Mouse (Mus musculus) midbrain, embryonic 15.5 days (tissue): ENCODE results near the gene Dph1. TPM values are rescaled to one million over a fixed set of nuclear protein-coding genes. Genes with fewer than 3 reads are reported as not detected.

Source experiments
- ATAC-seq: fragments of 200-750 bp; cut with Nextera tagmentation; replicated peaks from 2 replicates; pipeline ENCODE4 v1.8.0; 2017; ENCODE audit warnings: moderate TSS enrichment
- H3K27ac ChIP-seq: fragments of 300-500 bp; sonication (generic); 2 replicates; pipeline ENCODE4 v1.5.1; 2015; ENCODE audit warnings: mild to moderate bottlenecking, inconsistent platforms
- H3K27me3 ChIP-seq: fragments of 300-500 bp; sonication (generic); replicated peaks from 2 replicates; pipeline ENCODE4 v1.6.1; 2015; ENCODE audit warnings: inconsistent platforms
- H3K36me3 ChIP-seq: fragments of 300-500 bp; sonication (generic); replicated peaks from 2 replicates; pipeline ENCODE4 v1.6.1; 2015; ENCODE audit warnings: inconsistent platforms
- H3K4me1 ChIP-seq: fragments of 300-500 bp; sonication (generic); 2 replicates; pipeline ENCODE4 v1.6.1; 2015; ENCODE audit warnings: inconsistent platforms
- H3K4me2 ChIP-seq: fragments of 300-500 bp; sonication (generic); 2 replicates; pipeline ENCODE4 v1.6.1; 2015; ENCODE audit warnings: inconsistent platforms, mild to moderate bottlenecking, moderate library complexity
- H3K4me3 ChIP-seq: fragments of 300-500 bp; sonication (generic); 2 replicates; pipeline ENCODE4 v1.5.1; 2015; ENCODE audit warnings: mild to moderate bottlenecking, inconsistent platforms
- H3K9ac ChIP-seq: fragments of 300-500 bp; sonication (generic); 2 replicates; pipeline ENCODE4 v1.6.1; 2015; ENCODE audit warnings: mild to moderate bottlenecking, inconsistent platforms
- H3K9me3 ChIP-seq: fragments of 300-500 bp; sonication (generic); 2 replicates; pipeline ENCODE4 v1.6.1; 2016; ENCODE audit warnings: inconsistent platforms
- WGBS: fragments of 180-500 bp; shearing (Covaris S2); methylation state at CpG from one replicate; pipeline ENCODE4 v1.1.7; 2015; ENCODE audit warnings: mixed read lengths; 5-methylcytosine and 5-hydroxymethylcytosine counted together
- polyA plus RNA-seq: library from polyadenylated mRNA; unstranded; fragments of >200 nt; fragmentation: Nextera tagmentation; extraction: Ambion mirVana; gene quantifications from 2 replicates; pipeline ENCODE4 v1.2.1, GENCODE M21; 2015

Gene Dph1
- polyA plus RNA-seq, 1 experiment from 2014 or later = 13.1 TPM

GRCm38 (mm10) chr11:75199951-75200350, 8.9 kb upstream of the Dph1 start:
- no peak for ATAC-seq
- Histone ChIP-seq H3K4me3 (no peak overlapping the region), H3K27ac (no peak overlapping the region), H3K4me2 (no peak overlapping the region), H3K9me3 (no peaks in the 10 kb centered on the region), H3K27me3 (no peaks in the 10 kb centered on the region), H3K9ac (no peak overlapping the region), H3K4me1 (peaks cover 76% of the 10 kb centered on the region), H3K36me3 (no peaks in the 10 kb centered on the region)
- WGBS = 81% methylated on average over 5 of the region's 5 CpGs

DNA sequence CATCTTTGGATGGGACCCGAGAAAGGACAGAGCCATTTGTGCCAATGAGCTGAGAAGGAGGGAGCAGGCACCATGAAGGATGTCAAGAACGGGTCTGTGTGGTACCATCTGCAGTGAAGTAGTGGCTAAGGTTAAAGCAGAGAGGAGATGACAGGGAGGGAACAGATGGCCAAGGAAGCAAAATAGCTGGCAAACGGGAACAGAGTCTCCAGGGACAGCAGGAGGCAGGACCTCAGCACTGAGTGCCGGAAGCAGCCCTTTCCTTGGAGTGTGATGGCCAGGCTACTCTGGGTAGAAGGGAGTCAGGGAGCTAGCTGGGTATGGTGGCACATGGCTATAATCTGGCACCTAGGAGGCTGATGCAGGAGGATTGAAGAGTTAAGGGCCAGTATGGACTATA, 7.8 kb upstream of the Dph1 start:
- no peak overlapping the region for H3K4me3 ChIP-seq
- no peaks in the 10 kb centered on the region for H3K9me3 ChIP-seq
- ATAC-seq = no peak
- H3K4me1 ChIP-seq = peaks cover 78% of the 10 kb centered on the region
- H3K9ac ChIP-seq = no peak overlapping the region
- no peak overlapping the region for H3K27ac ChIP-seq
- no peaks in the 10 kb centered on the region for H3K36me3 ChIP-seq
- no peak overlapping the region for H3K4me2 ChIP-seq
- H3K27me3 ChIP-seq = no peaks in the 10 kb centered on the region
- WGBS = 54% methylated on average over 4 of the region's 4 CpGs

GRCm38 (mm10) chr11:75197956-75198355, 6.9 kb upstream of the Dph1 start:
- H3K4me1 ChIP-seq = peaks cover 79% of the 10 kb centered on the region
- 27% methylated on average over 7 of the region's 7 CpGs for WGBS
- no peak overlapping the region for H3K4me3 ChIP-seq
- H3K9ac ChIP-seq = no peak overlapping the region
- no peak for ATAC-seq
- H3K27me3 ChIP-seq = 0 out of 2 replicates have a peak, but pooled peaks cover 4% of the 10 kb centered on the region
- H3K4me2 ChIP-seq = no peak overlapping the region
- no peak overlapping the region for H3K27ac ChIP-seq
- H3K36me3 ChIP-seq = no peaks in the 10 kb centered on the region
- H3K9me3 ChIP-seq = no peaks in the 10 kb centered on the region

DNA sequence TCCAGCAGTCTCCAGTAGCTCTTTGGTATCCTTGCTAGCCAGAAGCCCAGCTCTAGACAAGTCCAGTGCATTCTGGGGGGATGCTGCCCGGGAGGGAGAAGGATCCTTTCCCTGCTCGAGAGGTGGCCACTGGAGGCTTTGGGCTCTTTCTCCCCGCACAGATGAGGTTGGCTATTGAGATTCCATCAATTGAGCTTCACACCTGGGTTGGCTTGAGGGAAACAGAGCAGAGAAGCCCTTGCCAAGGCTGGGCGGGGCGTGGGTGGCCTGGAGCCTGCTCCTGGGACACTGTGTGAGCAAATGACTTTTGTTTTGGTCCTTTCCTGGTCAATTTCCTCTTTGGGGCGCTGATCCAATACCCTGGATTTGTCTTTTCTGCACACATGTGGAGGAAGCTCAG, 5.1 kb upstream of the Dph1 start:
- WGBS = 50% methylated on average over 6 of the region's 6 CpGs

DNA sequence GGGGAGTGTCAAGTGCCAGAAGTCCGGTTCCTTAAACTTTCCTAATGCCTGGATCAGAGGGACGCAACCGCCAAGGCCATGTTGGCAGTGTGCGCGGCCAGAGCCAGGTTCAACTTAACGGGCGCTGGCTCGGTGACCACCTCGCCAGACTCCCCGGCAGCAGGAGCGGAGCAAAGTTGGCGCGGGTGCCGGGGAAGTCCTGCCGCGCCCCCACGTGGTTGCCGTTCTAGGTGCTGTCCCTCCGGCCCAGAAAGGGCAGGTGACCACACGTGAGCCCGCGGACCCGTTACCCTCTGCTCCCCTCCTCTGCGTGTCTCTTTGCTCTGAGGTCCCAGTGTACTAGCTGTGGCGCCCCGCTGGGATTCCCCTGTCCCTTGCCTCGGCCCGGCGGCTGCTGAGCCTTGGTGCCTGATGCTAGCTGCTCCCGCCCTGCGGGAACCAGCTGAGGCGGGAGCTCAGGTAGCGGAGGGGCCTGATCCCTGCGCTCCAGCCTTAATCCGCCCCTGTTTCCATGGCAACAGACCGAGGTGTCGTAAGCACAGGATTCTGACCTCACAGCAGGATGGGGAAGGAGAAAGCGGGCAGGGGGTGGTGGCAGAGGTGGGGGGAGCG, 3.9 kb upstream of the Dph1 start:
- peak; percentile 53 for ATAC-seq
- Histone ChIP-seq H3K4me2 (peak overlapping the region; percentile 64), H3K9me3 (no peaks in the 10 kb centered on the region), H3K9ac (peak overlapping the region; percentile 66), H3K27ac (peak overlapping the region; percentile 77), H3K27me3 (0 out of 2 replicates have a peak, but pooled peaks cover 8% of the 10 kb centered on the region), H3K4me1 (peaks cover 71% of the 10 kb centered on the region), H3K36me3 (no peaks in the 10 kb centered on the region), H3K4me3 (peak overlapping the region; percentile 60)
- under 1% methylated on average over 39 of the region's 39 CpGs for WGBS

More for the DNA sequence above, 5.1 kb upstream of the Dph1 start:
- no peak for ATAC-seq
- H3K36me3 ChIP-seq = no peaks in the 10 kb centered on the region
- H3K9me3 ChIP-seq = no peaks in the 10 kb centered on the region
- H3K27ac ChIP-seq = peak overlapping the region; percentile 77; the same call in 1 of the 2 replicates
- H3K4me2 ChIP-seq = peak overlapping the region; percentile 64
- H3K4me1 ChIP-seq = peaks cover 72% of the 10 kb centered on the region
- peak overlapping the region; percentile 66; the same call in 1 of the 2 replicates for H3K9ac ChIP-seq
- 0 out of 2 replicates have a peak, but pooled peaks cover 8% of the 10 kb centered on the region for H3K27me3 ChIP-seq
- peak overlapping the region; percentile 60 for H3K4me3 ChIP-seq

DNA sequence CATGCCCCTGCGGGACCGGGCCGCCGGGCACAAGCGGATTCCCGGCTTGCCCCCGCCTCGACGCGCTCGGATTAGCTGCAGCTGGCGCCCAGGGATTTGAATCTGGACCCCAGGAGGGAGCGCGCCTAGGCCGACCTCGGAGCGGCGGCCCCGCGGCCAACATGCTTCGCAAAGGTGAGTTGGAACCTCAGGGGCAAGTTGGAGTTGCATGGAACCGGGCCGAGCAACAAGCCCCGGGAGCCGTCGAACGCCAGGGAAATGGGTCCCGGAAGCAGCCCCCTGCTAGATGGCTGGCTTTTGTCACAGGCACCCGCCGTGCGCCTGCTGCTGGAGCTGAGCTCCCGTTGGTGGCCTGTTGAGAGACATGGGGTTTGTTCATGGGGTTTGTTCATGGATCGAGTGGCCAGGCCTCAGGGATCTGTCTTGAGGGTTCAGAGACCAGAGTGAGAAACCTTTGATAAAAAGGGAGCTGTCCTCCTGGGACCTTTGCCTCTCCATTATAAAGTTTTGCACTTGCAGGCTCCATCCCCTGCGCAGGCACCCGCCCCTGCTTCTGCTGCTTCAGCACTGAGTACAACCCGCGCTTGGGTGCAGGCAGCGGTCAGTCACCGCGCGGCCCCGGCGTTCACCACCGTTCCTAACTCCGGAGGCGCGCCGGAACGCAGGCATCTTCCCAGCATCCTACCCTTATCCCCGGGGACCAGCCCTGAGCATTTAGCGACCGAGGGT, 3.2 kb upstream of the Dph1 start:
- Histone ChIP-seq H3K36me3 (no peaks in the 10 kb centered on the region), H3K27ac (peak overlapping the region; percentile 77), H3K4me3 (peak overlapping the region; percentile 60), H3K27me3 (0 out of 2 replicates have a peak, but pooled peaks cover 8% of the 10 kb centered on the region), H3K9me3 (no peaks in the 10 kb centered on the region), H3K4me1 (peaks cover 78% of the 10 kb centered on the region), H3K9ac (peak overlapping the region; percentile 66), H3K4me2 (peak overlapping the region; percentile 64)
- under 1% methylated on average over 52 of the region's 52 CpGs for WGBS
- ATAC-seq = no peak

DNA sequence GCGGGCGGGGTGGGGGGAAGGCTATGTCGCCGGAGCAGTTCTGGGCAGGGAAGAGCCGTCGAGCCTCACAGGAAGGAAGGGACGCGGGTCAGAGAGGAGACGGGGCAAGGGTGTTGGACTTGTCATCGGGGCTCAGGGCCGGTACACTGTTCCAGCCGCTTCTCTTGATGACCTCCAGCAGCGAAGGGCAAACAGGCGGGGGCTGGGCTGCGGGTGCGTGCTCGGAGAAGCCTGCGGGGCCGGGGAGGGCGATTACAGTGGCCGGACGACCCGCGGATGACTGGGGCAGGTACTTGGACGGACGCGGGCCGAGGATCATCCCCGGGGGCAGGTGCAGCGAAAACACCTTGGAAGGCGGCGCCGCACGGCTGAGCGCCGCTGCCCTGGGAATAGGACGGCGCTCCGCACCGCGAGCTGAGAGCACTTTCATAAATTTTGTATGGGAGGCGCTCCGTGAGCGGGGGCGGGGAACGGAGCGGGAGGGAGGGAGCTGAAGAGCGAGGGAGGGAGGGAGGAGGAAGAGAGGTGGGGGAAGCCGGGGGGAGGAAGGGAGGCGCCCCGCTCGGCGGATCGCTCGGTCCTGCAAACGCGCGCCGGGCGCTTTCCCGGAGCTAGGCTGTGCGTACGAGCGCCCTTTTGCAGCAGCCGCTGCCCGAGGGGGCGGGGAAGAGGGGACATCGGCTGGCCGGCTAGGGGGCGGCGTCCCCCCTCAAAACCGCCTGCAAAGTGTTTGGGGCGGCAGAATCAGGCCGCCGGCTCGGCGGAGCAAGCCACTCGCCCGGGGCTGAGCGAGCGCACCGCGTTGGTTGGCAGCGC, 2.4 kb upstream of the Dph1 start, which contains the start of gene Rtn4rl1:
Rtn4rl1 (plus strand) TSS at position 528 of the 816 bp plus-strand sequence.
- Histone ChIP-seq H3K4me2 (peak within 1 kb of the TSS; percentile 64), H3K36me3 (no peaks in the 10 kb centered on the region), H3K4me1 (peaks cover 78% of the 10 kb centered on the region), H3K27ac (peak within 1 kb of the TSS; percentile 77), H3K9me3 (no peaks in the 10 kb centered on the region), H3K9ac (peak within 1 kb of the TSS; percentile 66), H3K4me3 (peak within 1 kb of the TSS; percentile 60), H3K27me3 (0 out of 2 replicates have a peak, but pooled peaks cover 8% of the 10 kb centered on the region)
- ATAC-seq = peak; percentile 18
- under 1% methylated on average over 73 of the region's 84 CpGs for WGBS

DNA sequence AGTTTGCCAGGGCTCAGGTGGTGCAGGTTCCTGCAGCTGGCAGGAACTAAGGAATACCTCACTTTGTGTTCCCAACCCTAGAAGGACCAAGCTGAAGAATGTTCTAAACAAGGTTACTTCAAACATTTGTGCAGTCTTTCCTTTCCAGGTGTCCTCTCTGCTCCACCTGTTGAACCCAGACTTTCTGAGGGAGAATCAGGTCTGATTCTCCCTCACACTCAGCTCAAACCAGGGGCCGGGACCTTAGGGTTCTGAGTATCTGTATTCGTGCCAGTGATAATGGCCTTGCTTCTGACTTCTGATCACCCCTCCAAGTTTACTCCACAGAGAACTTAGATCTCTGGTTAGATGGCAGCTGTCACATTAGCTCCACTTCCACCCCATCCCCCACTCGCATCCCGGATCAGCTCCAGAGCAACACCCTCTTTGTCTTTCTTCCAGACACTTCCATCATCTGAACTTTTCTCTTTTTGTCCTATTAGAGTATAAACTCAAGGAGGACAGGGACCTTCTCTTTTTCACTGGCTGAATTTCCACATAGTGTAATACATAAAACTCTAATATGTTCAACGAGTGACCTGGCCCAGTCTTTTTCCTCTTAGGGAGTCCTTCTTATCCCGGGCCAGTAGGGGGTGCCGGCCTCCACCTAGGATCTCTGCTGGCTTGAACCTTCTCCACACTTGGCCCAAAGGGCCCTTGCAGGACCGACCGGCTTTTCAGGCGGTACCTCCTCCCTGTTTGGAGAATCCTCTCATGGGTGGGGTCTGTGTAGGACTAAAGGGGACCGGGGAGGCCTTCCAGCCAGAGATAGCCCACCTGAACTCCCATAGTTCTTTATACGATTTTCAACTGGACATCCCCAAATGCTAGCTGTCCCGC, 1.5 kb upstream of the Dph1 start:
- WGBS = 22% methylated on average over 13 of the region's 13 CpGs
- H3K36me3 ChIP-seq = no peaks in the 10 kb centered on the region
- H3K4me1 ChIP-seq = peaks cover 69% of the 10 kb centered on the region
- H3K9me3 ChIP-seq = no peaks in the 10 kb centered on the region
- no peak overlapping the region for H3K27ac ChIP-seq
- ATAC-seq = peak; percentile 29; the same call in 1 of the 2 replicates
- H3K9ac ChIP-seq = peak overlapping the region; percentile 66; the same call in 1 of the 2 replicates
- H3K4me2 ChIP-seq = peak overlapping the region; percentile 64
- H3K27me3 ChIP-seq = 0 out of 2 replicates have a peak, but pooled peaks cover 8% of the 10 kb centered on the region
- peak overlapping the region; percentile 60 for H3K4me3 ChIP-seq

DNA sequence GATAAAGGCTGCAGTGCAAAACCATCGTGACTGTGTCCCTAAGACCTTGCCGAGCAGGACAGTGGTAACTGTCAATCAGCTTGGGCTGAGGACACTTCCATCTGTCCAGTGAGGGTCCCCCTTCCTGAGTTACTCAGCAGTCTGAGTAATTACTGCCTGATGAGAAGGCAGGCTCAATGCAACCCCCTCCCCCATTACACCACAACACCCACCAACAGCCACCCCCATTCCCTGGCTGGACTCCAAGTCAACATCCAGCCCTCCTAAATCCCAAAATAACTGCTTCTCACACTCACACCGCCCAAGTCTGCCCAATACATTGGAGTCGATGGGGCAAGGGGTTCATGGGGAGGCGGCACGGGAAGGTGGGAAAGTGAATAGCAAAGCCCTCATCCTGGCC, 800 bp upstream of the Dph1 start:
- WGBS = 61% methylated on average over 6 of the region's 6 CpGs
- Histone ChIP-seq H3K27ac (no peak overlapping the region), H3K27me3 (0 out of 2 replicates have a peak, but pooled peaks cover 8% of the 10 kb centered on the region), H3K9me3 (no peaks in the 10 kb centered on the region), H3K36me3 (no peaks in the 10 kb centered on the region), H3K4me2 (no peak overlapping the region), H3K9ac (no peak overlapping the region), H3K4me3 (no peak overlapping the region), H3K4me1 (peaks cover 63% of the 10 kb centered on the region)
- no peak for ATAC-seq

- H3K4me1 ChIP-seq = peaks cover 51% of the 10 kb centered on the region
- 0 out of 2 replicates have a peak, but pooled peaks cover 8% of the 10 kb centered on the region for H3K27me3 ChIP-seq
- peak overlapping the region; percentile 9; the same call in 1 of the 2 replicates for H3K27ac ChIP-seq
- H3K4me2 ChIP-seq = peak overlapping the region; percentile 85
- H3K36me3 ChIP-seq = no peaks in the 10 kb centered on the region
- peak overlapping the region; percentile 57 for H3K9ac ChIP-seq
- peak overlapping the region; percentile 72 for H3K4me3 ChIP-seq
- H3K9me3 ChIP-seq = no peaks in the 10 kb centered on the region
- ATAC-seq = peak; percentile 76
- WGBS = under 1% methylated on average over 24 of the region's 24 CpGs
Observed at GRCm38 (mm10) chr11:75190371-75190724, 693 bp downstream of the Dph1 start.

- H3K27me3 ChIP-seq = 0 out of 2 replicates have a peak, but pooled peaks cover 8% of the 10 kb centered on the region
- WGBS = under 1% methylated on average over 22 of the region's 22 CpGs
- peak; percentile 13 for ATAC-seq
- peak overlapping the region; percentile 85 for H3K4me2 ChIP-seq
- peak overlapping the region; percentile 57 for H3K9ac ChIP-seq
- H3K36me3 ChIP-seq = no peaks in the 10 kb centered on the region
- H3K9me3 ChIP-seq = no peaks in the 10 kb centered on the region
- H3K4me1 ChIP-seq = peaks cover 51% of the 10 kb centered on the region
- H3K4me3 ChIP-seq = peak overlapping the region; percentile 72
- H3K27ac ChIP-seq = no peak overlapping the region
Observed at GRCm38 (mm10) chr11:75189713-75190370, 1.2 kb downstream of the Dph1 start.
